Mouse (Mus musculus) erythroblast, adult 5-6 weeks (primary cell): ENCODE measurements at regions not wholly inside any gene's neighbourhood (a gene's known extent, or its start where the extent isn't known, plus 50 kb on each side); places are given as distances from the start of the nearest gene placed in this dataset.

ENCODE experiments used
- ATAC-seq: replicated peaks from 2 replicates; pipeline ENCODE4 v1.8.0; 2016; ENCODE audit warnings: moderate number of reproducible peaks, mild to moderate bottlenecking, moderate TSS enrichment, inconsistent platforms; ENCODE audit not compliant: poor library complexity, low FRiP score, severe bottlenecking

DNA sequence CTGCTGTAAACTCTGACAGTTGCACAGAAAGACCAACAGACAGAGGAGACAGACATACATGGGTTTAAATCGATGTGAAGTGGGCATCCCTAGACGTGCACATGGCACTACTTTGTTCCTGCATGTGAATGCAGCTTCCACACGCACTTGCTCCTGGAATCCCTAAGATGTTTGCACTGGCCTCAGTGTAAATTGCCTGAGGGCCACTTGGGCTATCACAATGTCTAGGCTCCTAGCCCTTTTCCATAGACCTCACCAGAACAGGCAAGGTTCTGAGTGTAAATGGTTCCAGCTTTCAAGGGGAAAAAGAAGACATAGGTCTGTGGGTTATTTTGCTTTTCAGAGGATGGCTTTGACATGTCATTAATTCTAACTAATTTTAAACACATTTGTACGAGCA lies 198.4 kb upstream of the Smim15 start:
- no peak for ATAC-seq

DNA sequence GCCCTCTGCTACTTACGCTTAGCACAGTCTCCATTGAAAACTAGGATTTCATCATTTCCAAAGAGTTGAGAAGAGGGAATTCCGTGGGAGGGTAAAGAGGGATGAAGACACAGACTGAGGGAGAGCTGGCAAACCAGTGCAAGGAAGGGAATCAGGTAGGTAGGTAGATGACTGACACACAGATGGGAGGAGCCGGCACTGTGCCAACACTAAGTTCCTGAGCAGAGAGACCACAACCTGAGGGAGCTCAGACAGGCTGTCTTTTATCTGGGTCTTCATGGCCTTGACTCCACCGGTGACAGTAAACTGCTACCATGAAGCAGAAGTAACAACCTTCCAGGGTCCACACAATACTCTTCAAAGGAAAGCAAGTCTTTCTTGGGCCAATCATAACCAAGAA lies 200.2 kb upstream of the Smim15 start:
- ATAC-seq: no peak

- ATAC-seq: no peak
These were observed 206.0 kb upstream of the Smim15 start for GRCm38 (mm10) chr13:107838126-107838715.

- no peak for ATAC-seq
These were observed 206.9 kb upstream of the Smim15 start for GRCm38 (mm10) chr13:107837206-107837952.

- ATAC-seq: no peak
These were observed 208.4 kb upstream of the Smim15 start for GRCm38 (mm10) chr13:107835756-107836385.

GRCm38 (mm10) chr13:107831997-107832396 lies 212.2 kb upstream of the Smim15 start:
- ATAC-seq: no peak

- 0 out of 2 replicates have a peak, but pooled peaks have one; percentile 46 for ATAC-seq
These were observed 213.0 kb upstream of the Smim15 start for GRCm38 (mm10) chr13:107831221-107831681.

GRCm38 (mm10) chr13:107830281-107830680 lies 214.0 kb upstream of the Smim15 start:
- ATAC-seq: no peak

- ATAC-seq: no peak
These were observed 214.4 kb upstream of the Smim15 start for GRCm38 (mm10) chr13:107829861-107830260.

DNA sequence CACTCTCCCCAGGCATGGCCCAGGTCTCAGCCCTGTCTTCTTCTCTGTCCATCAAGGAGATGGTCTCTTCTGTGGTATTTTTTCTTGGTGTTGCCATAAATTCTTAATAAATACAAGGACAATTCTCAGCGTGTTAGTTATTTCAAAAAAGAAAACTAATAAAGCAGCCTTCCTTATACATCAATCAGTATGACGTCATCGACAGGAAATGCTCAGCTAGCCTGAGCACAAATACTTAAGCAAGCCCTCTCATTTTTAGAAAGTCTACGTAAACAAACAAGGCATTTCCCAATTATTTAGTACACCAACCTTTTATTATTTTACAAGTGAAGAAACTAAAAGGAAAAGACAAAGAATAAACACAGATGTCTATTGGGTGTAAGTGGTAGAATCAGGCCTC lies 218.6 kb upstream of the Smim15 start:
- no peak for ATAC-seq

DNA sequence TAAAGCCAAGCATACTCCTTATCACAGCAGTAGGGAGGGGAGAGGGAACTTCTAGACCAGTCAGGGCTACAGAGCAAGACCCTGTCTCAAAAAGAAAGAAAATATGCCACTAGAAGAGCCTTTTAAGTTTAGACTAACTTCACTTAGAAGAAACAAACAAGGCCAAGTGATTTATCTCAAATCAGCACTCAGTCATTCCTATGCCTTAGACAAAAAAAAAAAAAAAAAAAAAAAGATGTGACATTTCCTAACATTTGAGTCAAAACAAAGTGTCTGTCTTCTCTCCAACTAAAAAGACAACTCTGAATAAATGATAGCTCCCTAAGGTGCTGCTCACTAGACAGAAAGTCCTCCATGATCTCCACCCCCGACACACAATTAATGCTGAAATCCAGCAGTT lies 220.9 kb upstream of the Smim15 start:
- ATAC-seq: no peak

DNA sequence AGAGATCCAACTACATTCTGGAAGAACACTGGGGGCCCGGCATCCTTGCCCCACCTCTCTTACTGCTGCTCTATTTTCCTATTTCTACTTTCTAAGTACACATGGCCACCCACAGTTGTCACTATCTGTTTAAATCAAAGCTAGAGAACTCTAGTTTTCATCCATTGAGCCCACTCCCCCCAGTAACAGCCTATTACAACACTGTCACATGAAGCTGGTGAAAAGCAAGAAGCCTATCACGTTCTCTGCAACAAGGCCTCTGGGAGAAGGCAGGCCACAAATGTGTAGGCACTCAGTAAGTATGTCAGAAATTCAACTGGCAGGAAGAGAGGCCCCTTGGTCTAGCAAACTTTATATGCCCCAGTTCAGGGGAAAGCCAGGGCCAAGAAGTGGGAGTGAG lies 222.0 kb upstream of the Smim15 start:
- no peak for ATAC-seq

GRCm38 (mm10) chr13:107813562-107814161 lies 230.6 kb upstream of the Smim15 start:
- no peak for ATAC-seq

GRCm38 (mm10) chr13:107812014-107812413 lies 232.2 kb upstream of the Smim15 start:
- no peak for ATAC-seq

DNA sequence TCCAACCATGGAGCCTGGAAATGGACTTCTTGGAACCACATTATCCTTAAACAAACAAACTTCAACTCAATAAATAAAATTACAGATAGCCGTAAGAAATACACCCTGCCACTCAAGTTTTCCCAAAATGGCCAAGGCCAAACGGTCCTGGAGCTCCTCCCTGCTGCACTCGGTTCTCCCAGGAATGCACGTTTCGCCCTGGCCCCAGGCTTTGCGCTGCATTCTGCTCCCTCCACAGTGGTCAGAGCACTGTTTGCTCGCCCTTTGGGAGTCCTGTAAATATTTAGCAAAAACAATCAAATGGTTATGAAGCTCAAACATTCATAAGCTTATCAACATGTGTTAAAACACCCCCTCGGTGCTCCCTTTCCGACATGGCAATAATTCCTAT lies 233.4 kb upstream of the Smim15 start:
- no peak for ATAC-seq

DNA sequence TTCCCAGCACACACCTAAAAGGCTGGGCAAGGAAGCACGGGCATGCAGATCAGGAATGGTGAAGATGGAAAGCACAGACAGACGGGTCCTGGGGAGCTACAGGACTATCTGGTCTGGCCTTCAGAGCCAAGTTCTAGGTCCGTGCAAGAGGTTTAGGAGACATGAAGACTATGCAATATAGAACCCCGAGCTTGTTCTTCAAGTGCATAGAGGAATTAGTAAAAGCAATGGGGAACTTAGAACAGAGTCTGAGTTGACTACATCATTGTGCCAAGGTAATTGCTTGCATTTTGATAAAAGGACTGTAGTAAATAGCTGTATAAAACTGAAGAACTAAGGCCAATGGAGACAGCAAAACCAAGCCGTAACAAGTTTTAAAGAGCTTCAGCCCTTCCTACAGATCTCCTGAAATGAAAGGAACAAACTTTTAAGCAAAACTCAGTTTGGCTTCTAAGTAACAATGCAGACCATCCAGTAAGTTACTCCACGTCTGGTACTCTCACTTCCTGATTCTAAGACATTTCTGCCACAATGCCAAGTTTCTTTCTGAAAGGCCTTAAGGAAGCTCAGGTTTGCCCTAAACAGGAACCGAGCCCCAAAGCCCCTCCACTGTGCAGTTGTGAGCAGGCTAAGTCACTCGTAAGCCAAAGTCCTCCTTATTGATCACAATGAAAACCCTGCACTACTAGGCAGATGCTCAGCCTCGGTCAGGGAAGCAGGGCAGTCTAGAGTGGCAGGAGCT lies 234.0 kb upstream of the Smim15 start:
- ATAC-seq: no peak

- ATAC-seq: no peak
These were observed 235.3 kb upstream of the Smim15 start for GRCm38 (mm10) chr13:107808961-107809360.

DNA sequence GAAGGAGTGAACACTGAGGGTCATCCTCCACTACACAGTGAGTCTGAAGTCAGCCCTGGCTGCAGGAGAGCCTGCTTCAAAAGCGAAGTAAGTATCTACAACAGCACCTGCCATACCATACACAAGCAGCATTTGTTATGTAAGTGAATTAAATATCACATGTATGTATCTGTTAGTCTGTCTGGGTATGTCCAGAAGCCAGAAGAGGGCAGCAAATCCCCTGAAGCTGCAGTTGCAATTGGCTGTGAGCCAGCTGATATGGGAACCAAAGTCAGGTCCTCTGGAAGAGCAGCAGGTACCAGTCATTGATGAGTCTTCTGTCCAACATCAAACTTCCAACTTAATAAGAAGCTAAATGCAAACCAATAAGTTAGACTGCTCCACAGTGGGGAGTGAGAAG lies 239.8 kb upstream of the Smim15 start:
- ATAC-seq: no peak

GRCm38 (mm10) chr13:107799199-107799945 lies 244.9 kb upstream of the Smim15 start:
- ATAC-seq: no peak
